Mouse (Mus musculus): ENCODE results near the gene Arsg.
A peak's percentile ranks its signal among the peaks of the same experiment; 100 is the strongest.

Gene Arsg

DNA sequence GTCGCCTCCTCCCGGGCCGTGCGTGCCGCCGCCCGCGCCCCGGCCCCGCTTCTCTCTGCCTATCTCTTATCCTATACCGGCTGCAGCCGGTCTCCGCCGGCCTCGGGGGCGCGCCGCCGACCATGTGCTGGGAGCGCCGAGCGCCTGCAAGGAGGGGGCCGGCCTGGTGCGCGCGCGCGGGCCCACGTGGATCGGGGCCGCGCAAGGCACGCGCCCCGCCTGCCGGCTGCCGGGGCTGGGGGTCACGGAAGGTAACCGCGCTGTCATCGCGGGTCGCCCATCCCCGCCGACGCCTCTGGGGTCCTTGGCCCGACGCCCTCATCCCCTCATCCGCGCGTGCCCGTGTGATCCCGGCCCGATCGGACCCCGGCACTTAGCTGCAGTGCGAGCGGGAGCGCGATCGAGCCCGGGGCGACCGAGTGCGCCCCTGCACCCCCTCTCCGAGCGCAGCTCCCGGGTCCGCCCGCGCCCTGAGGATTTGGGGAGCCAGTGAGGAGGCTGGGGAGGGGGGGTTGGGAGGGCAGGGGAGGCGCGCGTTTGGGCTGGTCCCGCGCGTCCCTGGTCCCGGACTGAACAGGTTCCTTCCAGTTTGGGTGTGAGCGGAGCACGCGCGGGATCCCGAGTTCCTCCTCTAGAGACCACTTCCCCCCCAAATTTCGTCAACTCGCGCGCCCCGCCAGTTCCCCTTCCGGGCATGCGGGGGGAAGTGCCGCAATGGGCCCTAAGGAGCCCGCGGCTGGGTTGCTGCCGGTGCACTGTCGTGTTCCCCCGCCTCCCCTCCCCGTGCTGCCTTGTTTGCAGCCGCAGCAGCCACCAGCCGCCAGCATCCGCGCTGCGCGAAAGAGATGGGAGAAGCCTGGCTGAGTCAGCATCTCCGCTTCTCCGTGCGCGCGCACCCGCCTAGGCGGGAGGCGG lies at the start of gene Arsg, which contains the start of gene Slc16a6:
Gene Arsg (plus strand): TSS at position 204 of the 915 bp plus-strand sequence.
Gene Slc16a6 (minus strand): TSS at position 428 of the 915 bp plus-strand sequence.
- peak; percentile 67 for ATAC-seq (ENCODE audit: insufficient number of reproducible peaks, low FRiP score, low TSS enrichment)

- peak; percentile 90 for ATAC-seq (ENCODE audit: insufficient number of reproducible peaks, low FRiP score, low TSS enrichment)
Observed at GRCm38 (mm10) chr11:109425392-109426271, 47.5 kb upstream of the Arsg start, which contains the start of gene Amz2. Gene Amz2 (plus strand): TSS chr11:109425946.

DNA sequence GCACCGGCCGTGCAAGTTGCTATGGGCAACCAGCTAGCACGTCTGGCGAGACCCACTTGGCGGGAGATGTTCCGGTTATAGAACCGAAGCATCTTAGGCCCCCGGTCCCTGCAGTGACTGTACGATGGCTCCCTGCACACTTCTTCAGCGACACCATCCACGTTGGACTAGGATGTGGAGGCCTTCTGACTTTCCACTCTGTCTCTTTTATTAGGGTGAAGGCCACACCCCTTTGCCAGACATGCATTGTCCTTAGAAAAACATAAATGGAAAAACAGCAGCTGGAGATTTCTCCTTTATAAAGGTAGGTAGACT lies 46.9 kb upstream of the Arsg start:
- no peak for ATAC-seq (ENCODE audit: insufficient number of reproducible peaks, low FRiP score, low TSS enrichment)

DNA sequence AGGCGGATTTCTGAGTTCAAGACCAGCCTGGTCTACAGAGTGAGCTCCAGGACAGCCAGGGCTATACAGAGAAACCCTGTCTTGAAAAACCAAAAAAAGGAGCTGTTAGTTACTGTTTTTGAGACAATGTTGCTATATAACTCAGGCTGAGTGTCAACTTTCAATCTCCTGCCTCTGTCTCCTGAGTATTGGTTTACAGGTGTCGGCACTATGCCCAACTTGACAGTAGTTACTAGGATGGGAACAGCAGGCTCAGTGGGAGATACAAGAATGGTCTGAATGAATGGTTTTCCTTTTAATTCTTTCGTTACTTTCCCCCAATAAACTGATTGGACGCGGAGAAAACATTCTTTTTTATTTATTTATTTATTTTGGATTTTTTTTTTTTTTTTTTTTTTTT lies 45.8 kb upstream of the Arsg start:
- no peak for ATAC-seq (ENCODE audit: insufficient number of reproducible peaks, low FRiP score, low TSS enrichment)

- no peak for ATAC-seq (ENCODE audit: insufficient number of reproducible peaks, low FRiP score, low TSS enrichment)
Observed at GRCm38 (mm10) chr11:109434233-109434798, 38.9 kb upstream of the Arsg start.

- no peak for ATAC-seq (ENCODE audit: insufficient number of reproducible peaks, low FRiP score, low TSS enrichment)
Observed at GRCm38 (mm10) chr11:109436889-109437288, 36.3 kb upstream of the Arsg start.

DNA sequence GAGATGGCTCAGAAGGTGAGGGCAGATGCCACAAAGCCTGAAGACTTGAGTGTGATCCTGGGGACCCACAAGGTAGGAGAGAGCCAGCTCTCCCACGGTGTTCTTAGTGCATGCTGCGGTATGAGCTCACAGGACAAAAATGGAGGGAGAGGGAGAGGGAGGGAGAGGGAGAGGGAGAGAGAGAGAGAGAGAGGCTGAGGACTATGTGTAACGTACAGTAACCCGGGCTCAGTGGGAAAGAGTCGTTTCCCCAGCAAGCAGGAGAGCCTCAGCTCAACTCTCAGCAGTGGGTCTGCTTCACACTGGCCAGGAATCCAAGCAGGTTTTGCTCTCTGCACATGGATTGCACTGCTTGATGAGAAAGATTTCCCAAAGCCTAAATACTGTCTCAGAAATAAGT lies 34.0 kb upstream of the Arsg start:
- ATAC-seq (ENCODE audit: insufficient number of reproducible peaks, low FRiP score, low TSS enrichment), result no peak

- peak; percentile 45; the same call in 1 of the 2 replicates for ATAC-seq (ENCODE audit: insufficient number of reproducible peaks, low FRiP score, low TSS enrichment)
Observed at GRCm38 (mm10) chr11:109439829-109440340, 33.3 kb upstream of the Arsg start.

DNA sequence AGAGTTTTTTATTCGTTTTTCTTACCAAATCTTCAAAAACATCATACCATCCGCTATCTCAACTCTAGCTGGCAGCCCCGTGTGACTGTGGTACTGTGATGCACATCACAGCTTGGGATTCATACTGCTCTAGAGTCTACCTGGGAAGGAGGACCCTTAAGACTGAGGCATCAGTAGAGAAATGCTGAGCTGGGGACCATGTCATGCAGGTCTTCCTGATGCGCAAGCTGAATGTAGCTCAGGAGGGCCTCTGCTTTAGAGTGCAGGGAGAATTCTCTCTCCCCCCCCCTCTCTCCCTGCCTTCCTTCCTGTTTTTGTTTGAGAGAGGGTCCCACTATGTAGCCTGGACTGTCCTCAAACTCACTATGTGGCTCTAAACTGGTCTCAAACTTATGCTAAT lies 32.5 kb upstream of the Arsg start:
- ATAC-seq (ENCODE audit: insufficient number of reproducible peaks, low FRiP score, low TSS enrichment), result no peak

- no peak for ATAC-seq (ENCODE audit: insufficient number of reproducible peaks, low FRiP score, low TSS enrichment)
Observed at GRCm38 (mm10) chr11:109441119-109441518, 32.1 kb upstream of the Arsg start.

DNA sequence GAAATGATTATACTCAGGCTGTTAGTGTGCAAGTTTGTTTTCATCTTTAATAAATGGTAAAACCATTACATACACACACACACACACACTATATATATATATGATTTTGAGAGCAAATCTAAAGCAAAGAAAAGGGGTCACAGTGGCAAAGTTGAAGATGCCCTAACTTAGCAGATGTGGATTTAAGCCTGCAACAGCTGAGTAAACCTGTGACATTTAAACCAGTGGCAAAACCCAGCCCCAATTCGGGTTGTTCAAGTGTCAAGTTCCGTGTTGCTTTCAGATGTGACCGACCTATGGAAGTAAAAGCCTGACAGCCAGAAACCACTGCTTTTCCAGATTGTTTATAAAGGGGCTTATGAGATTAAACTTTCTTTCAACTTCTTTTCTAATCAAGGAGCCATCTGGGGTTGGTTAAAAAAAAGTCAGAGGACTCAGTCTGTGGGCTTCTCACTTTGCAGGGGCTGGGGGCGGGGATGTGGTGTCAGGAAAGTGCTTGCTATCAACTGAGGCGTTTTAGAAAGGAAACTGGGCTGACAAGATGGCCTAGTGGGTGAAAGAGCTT lies 30.9 kb upstream of the Arsg start:
- ATAC-seq (ENCODE audit: insufficient number of reproducible peaks, low FRiP score, low TSS enrichment), result no peak

GRCm38 (mm10) chr11:109443468-109444263 lies 29.5 kb upstream of the Arsg start:
- ATAC-seq (ENCODE audit: insufficient number of reproducible peaks, low FRiP score, low TSS enrichment), result no peak

DNA sequence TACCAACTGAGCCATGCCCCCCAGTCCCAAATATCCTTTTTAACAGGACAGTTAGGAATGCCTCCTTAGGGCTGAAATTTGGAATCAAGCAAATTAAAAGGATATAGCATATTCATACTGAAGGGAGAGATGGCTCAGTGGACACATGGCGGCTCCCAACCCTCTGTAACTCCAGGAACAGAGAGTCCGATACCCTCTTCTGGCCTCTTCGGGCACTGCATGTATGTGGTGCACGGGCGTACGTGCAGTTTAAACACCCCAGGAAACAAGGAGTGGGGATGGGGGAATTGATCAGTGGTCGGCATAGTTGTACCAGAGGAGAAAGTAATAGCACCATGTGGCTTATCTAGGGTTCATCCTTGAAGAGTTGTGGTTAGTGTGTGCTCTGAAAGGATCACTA lies 28.6 kb upstream of the Arsg start:
- no peak for ATAC-seq (ENCODE audit: insufficient number of reproducible peaks, low FRiP score, low TSS enrichment)

GRCm38 (mm10) chr11:109445438-109446035 lies 27.6 kb upstream of the Arsg start:
- 0 out of 2 replicates have a peak, but pooled peaks have one; percentile 40 for ATAC-seq (ENCODE audit: insufficient number of reproducible peaks, low FRiP score, low TSS enrichment)

DNA sequence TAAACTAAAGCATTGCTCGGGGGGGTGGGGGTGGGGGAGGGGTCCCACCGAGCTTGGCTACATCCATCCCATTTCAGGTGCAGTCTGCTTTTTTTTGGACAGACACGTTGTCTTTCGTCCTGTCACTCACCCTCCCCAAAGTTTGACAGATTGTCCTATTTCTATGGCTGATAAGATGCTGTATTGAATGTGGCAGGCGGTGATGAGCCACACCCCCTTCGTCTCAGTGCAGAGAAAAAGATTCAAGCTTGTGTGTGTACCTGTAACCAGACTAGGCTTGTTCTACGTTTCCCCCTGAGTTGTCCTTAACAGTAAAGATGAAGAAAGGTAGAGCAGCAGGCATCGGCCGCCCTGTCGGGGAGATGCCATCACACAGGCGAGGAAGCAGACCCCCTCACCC lies 22.0 kb upstream of the Arsg start:
- no peak for ATAC-seq (ENCODE audit: insufficient number of reproducible peaks, low FRiP score, low TSS enrichment)

DNA sequence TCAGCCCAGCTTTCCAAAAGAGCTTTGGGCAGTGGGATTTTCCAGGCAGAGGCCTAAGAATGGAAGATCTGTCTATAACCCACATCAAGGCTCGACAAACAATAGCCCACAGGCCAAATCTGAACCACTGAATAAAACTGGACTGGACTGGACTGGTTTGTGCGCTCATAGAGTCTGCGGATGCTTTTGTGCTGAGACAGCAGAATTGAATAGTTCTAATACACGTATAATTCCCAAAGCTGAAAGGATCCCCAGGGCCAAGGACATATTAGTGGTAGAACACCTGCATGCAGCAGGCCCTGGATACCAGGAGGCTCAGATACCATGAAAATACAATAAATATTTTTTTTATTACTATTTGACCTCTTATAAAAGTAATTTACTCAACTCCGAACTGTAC lies 16.9 kb upstream of the Arsg start:
- no peak for ATAC-seq (ENCODE audit: insufficient number of reproducible peaks, low FRiP score, low TSS enrichment)

DNA sequence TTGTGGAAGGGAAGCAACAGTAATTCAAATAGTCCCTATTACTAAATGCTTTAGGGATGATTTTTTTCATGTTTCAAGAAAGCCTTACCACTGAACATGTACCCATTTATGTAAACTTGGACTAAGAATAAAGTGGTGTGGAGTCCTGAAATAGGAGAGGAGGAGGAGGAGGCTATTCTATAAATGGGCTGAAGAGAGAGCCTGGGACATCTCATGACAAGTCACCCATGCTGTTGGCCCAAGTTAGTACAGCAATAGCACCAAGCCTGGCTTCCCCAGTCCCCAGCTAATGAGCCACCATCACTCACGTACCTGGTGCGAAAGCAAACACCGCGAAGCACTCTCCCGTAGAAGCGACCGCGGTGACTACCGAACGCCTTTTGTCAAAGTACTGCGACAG lies 15.0 kb upstream of the Arsg start:
- no peak for ATAC-seq (ENCODE audit: insufficient number of reproducible peaks, low FRiP score, low TSS enrichment)

GRCm38 (mm10) chr11:109460586-109460985 lies 12.6 kb upstream of the Arsg start:
- ATAC-seq (ENCODE audit: insufficient number of reproducible peaks, low FRiP score, low TSS enrichment), result no peak

GRCm38 (mm10) chr11:109465068-109465467 lies 8.1 kb upstream of the Arsg start:
- ATAC-seq (ENCODE audit: insufficient number of reproducible peaks, low FRiP score, low TSS enrichment), result no peak

All from cerebellum, adult (tissue).